Mouse (Mus musculus) R1 (cell line): ENCODE data around the gene Hmcn1.

Experiments used
- DNase-seq: peaks from one replicate; pipeline ENCODE4 v3.0.0-alpha.2; 2018; ENCODE audit warnings: low read depth, low spot score

The Hmcn1 gene

GRCm38 (mm10) chr1:150992711-150993161, 499 bp downstream of the Hmcn1 start:
- DNase-seq: no peak

- no peak for DNase-seq
Measured at GRCm38 (mm10) chr1:150991745-150992554, 1.3 kb downstream of the Hmcn1 start.

GRCm38 (mm10) chr1:150984888-150985287, 8.3 kb downstream of the Hmcn1 start:
- DNase-seq: no peak

- no peak for DNase-seq
Measured at GRCm38 (mm10) chr1:150984092-150984503, 9.1 kb downstream of the Hmcn1 start.

- no peak for DNase-seq
Measured at GRCm38 (mm10) chr1:150978651-150979050, 14.6 kb downstream of the Hmcn1 start.

- DNase-seq: no peak
Measured at GRCm38 (mm10) chr1:150976263-150976662, 17.0 kb downstream of the Hmcn1 start.

GRCm38 (mm10) chr1:150959486-150960074, 33.7 kb downstream of the Hmcn1 start:
- no peak for DNase-seq

GRCm38 (mm10) chr1:150951004-150951403, 42.2 kb downstream of the Hmcn1 start:
- no peak for DNase-seq

GRCm38 (mm10) chr1:150950046-150950445, 43.2 kb downstream of the Hmcn1 start:
- no peak for DNase-seq

GRCm38 (mm10) chr1:150948911-150949310, 44.3 kb downstream of the Hmcn1 start:
- no peak for DNase-seq

GRCm38 (mm10) chr1:150943601-150944000, 49.6 kb downstream of the Hmcn1 start:
- DNase-seq: no peak

GRCm38 (mm10) chr1:150942143-150942542, 51.1 kb downstream of the Hmcn1 start:
- DNase-seq: no peak

GRCm38 (mm10) chr1:150936821-150937220, 56.4 kb downstream of the Hmcn1 start:
- no peak for DNase-seq

GRCm38 (mm10) chr1:150933616-150934015, 59.6 kb downstream of the Hmcn1 start:
- no peak for DNase-seq

GRCm38 (mm10) chr1:150920860-150921259, 72.4 kb downstream of the Hmcn1 start:
- DNase-seq: no peak

GRCm38 (mm10) chr1:150920276-150920675, 73.0 kb downstream of the Hmcn1 start:
- DNase-seq: peak; percentile 71

GRCm38 (mm10) chr1:150914936-150915335, 78.3 kb downstream of the Hmcn1 start:
- DNase-seq: no peak

- no peak for DNase-seq
Measured at GRCm38 (mm10) chr1:150913586-150914136, 79.6 kb downstream of the Hmcn1 start.

GRCm38 (mm10) chr1:150909642-150910041, 83.6 kb downstream of the Hmcn1 start:
- no peak for DNase-seq

GRCm38 (mm10) chr1:150893677-150894188, 99.5 kb downstream of the Hmcn1 start:
- no peak for DNase-seq

GRCm38 (mm10) chr1:150890017-150890416, 103.2 kb downstream of the Hmcn1 start:
- DNase-seq: no peak

- DNase-seq: no peak
Measured at GRCm38 (mm10) chr1:150886267-150886666, 107.0 kb downstream of the Hmcn1 start.

- DNase-seq: no peak
Measured at GRCm38 (mm10) chr1:150878421-150878820, 114.8 kb downstream of the Hmcn1 start.
